19 mouse cellular contexts compared by ENCODE assay signal in the genomic region with DNA sequence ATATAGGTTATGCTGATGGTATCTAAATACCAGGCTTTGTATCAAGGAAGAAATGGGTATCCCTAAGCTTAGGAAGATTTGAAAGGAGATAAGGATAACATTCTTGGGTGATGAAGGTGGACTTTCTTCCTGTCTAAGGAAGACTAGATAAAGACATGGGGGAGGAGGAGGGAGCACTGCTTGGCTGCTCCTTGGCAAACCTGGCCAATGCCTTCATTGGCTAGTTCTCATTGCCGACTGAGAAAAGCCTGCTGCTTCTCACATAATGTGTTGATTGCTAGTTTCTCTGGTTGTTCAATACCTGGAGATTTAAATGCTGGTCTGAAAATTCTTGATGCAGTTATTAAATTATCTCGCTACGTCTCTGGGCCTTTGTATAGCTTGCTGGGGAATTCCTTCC.
DNase-seq lines count a peak whose midpoint lies in the region; ATAC-seq lines count a peak whose summit lies in the region.
"Had no signal": no experiment of that assay in that cellular context is flagged by ENCODE, and none has a peak within 500 bp of the region (broad histone marks: within the 10 kb centered on the region; RNA-seq: fewer than 3 reads in every experiment).

No protein-coding gene starts in this region.

- no peak overlapping the region for H3K4me2 ChIP-seq in forebrain, embryonic 13.5 days
- H3K4me2 ChIP-seq in forebrain, embryonic 11.5 days (ENCODE audit: low read depth, low read length, severe bottlenecking) = no peak overlapping the region
- H3K4me2 ChIP-seq in heart, embryonic 15.5 days = no peak overlapping the region
- H3K4me2 ChIP-seq in midbrain, embryonic 13.5 days (replicated peaks) = no peak overlapping the region
- no peak overlapping the region for H3K4me2 ChIP-seq in midbrain, embryonic 16.5 days (ENCODE audit: low read length)
- H3K4me2 ChIP-seq in kidney, embryonic 15.5 days = no peak overlapping the region
- H3K4me2 ChIP-seq: embryonic facial prominence, embryonic 12.5 days; forebrain, embryonic 12.5 days; heart, embryonic 13.5 days; hindbrain, embryonic 14.5 days had no signal

- H3K9ac ChIP-seq in forebrain, embryonic 13.5 days = no peak overlapping the region
- no peak overlapping the region for H3K9ac ChIP-seq in forebrain, embryonic 11.5 days (ENCODE audit: low read length)
- no peak overlapping the region for H3K9ac ChIP-seq in heart, embryonic 15.5 days
- H3K9ac ChIP-seq in midbrain, embryonic 13.5 days (replicated peaks) = no peak overlapping the region; the same call in 1 of the 2 replicates
- no peak overlapping the region for H3K9ac ChIP-seq in midbrain, embryonic 16.5 days (ENCODE audit: low read depth, low read length)
- H3K9ac ChIP-seq in kidney, embryonic 15.5 days = no peak overlapping the region
- H3K9ac ChIP-seq: embryonic facial prominence, embryonic 12.5 days; forebrain, embryonic 12.5 days; heart, embryonic 13.5 days; hindbrain, embryonic 14.5 days had no signal

- intact Hi-C loops in heart, postnatal 10 days (cut with DNase I) = no loop called here

- ATAC-seq in forebrain, embryonic 13.5 days = no peak
- no peak for ATAC-seq in forebrain, embryonic 11.5 days (replicated peaks; ENCODE audit: low FRiP score)
- ATAC-seq in heart, embryonic 15.5 days (replicated peaks; ENCODE audit: insufficient number of reproducible peaks, insufficient read depth, low FRiP score, low read depth) = no peak
- ATAC-seq in midbrain, embryonic 13.5 days = no peak
- ATAC-seq in midbrain, embryonic 16.5 days = no peak
- ATAC-seq in kidney, embryonic 15.5 days (replicated peaks; ENCODE audit: low FRiP score) = no peak
- ATAC-seq: activated CD4-positive, CD25-positive, alpha-beta regulatory T cell, adult 4 months; intestine, embryonic 16.5 days; Patski had no signal

- no peaks in the 10 kb centered on the region for H3K36me3 ChIP-seq in forebrain, embryonic 13.5 days (ENCODE audit: poor library complexity, severe bottlenecking)
- no peaks in the 10 kb centered on the region for H3K36me3 ChIP-seq in forebrain, embryonic 11.5 days (ENCODE audit: control insufficient read depth, insufficient read depth, low read length)
- H3K36me3 ChIP-seq in heart, embryonic 15.5 days = no peaks in the 10 kb centered on the region
- H3K36me3 ChIP-seq in midbrain, embryonic 13.5 days = no peaks in the 10 kb centered on the region
- no peaks in the 10 kb centered on the region for H3K36me3 ChIP-seq in midbrain, embryonic 16.5 days (ENCODE audit: control insufficient read depth, insufficient read depth, low read length)
- H3K36me3 ChIP-seq in kidney, embryonic 15.5 days = no peaks in the 10 kb centered on the region
- H3K36me3 ChIP-seq: embryonic facial prominence, embryonic 12.5 days; forebrain, embryonic 12.5 days had no signal

- peaks cover 19% of the 10 kb centered on the region for H3K4me1 ChIP-seq in forebrain, embryonic 13.5 days
- no peaks in the 10 kb centered on the region; the same call in 1 of the 2 replicates for H3K4me1 ChIP-seq in forebrain, embryonic 11.5 days (replicated peaks; ENCODE audit: control insufficient read depth, insufficient read depth, low read length)
- H3K4me1 ChIP-seq in heart, embryonic 15.5 days (replicated peaks) = peaks cover 34% of the 10 kb centered on the region
- H3K4me1 ChIP-seq in midbrain, embryonic 13.5 days (replicated peaks) = peaks cover 38% of the 10 kb centered on the region
- peaks cover 14% of the 10 kb centered on the region for H3K4me1 ChIP-seq in midbrain, embryonic 16.5 days (ENCODE audit: control insufficient read depth, insufficient read depth, low read length)
- H3K4me1 ChIP-seq in kidney, embryonic 15.5 days = peaks cover 23% of the 10 kb centered on the region

- WGBS in forebrain, embryonic 13.5 days = 60% methylated on average over 3 of the region's 3 CpGs
- WGBS in forebrain, embryonic 11.5 days = 69% methylated on average over 3 of the region's 3 CpGs
- WGBS in heart, embryonic 15.5 days = 78% methylated on average over 3 of the region's 3 CpGs
- 45% methylated on average over 3 of the region's 3 CpGs for WGBS in midbrain, embryonic 13.5 days
- 42% methylated on average over 3 of the region's 3 CpGs for WGBS in midbrain, embryonic 16.5 days
- WGBS in kidney, embryonic 15.5 days = 91% methylated on average over 3 of the region's 3 CpGs

- 0 out of 2 replicates have a peak overlapping the region, but pooled peaks have one; percentile 14 for H3K27ac ChIP-seq in forebrain, embryonic 13.5 days
- H3K27ac ChIP-seq in forebrain, embryonic 11.5 days (ENCODE audit: low read depth, low read length) = no peak overlapping the region
- peak overlapping the region; percentile 15; the same call in 1 of the 2 replicates for H3K27ac ChIP-seq in heart, embryonic 15.5 days
- peak overlapping the region; percentile 30 for H3K27ac ChIP-seq in midbrain, embryonic 13.5 days
- peak overlapping the region; percentile 4; the same call in 1 of the 2 replicates for H3K27ac ChIP-seq in midbrain, embryonic 16.5 days (ENCODE audit: low read length)
- H3K27ac ChIP-seq in kidney, embryonic 15.5 days = no peak overlapping the region
- H3K27ac ChIP-seq: embryonic facial prominence, embryonic 12.5 days; forebrain, embryonic 12.5 days; heart, embryonic 13.5 days; hindbrain, embryonic 14.5 days had no signal

- no peak for DNase-seq in forebrain, embryonic 11.5 days (ENCODE audit: low spot score)
- no peak for DNase-seq in heart, postnatal 10 days
- DNase-seq: adrenal gland, postnatal 14 days; cerebellum, adult 11-12 months; gastrocnemius, postnatal 10 days; heart, postnatal 14 days had no signal

- H3K27me3 ChIP-seq in forebrain, embryonic 13.5 days = no peaks in the 10 kb centered on the region
- no peaks in the 10 kb centered on the region for H3K27me3 ChIP-seq in forebrain, embryonic 11.5 days (ENCODE audit: control insufficient read depth, insufficient read depth, low read length)
- no peaks in the 10 kb centered on the region for H3K27me3 ChIP-seq in heart, embryonic 15.5 days
- peaks cover 4% of the 10 kb centered on the region; the same call in 1 of the 2 replicates for H3K27me3 ChIP-seq in midbrain, embryonic 13.5 days
- H3K27me3 ChIP-seq in midbrain, embryonic 16.5 days (ENCODE audit: control insufficient read depth, insufficient read depth, low read depth, low read length) = no peaks in the 10 kb centered on the region
- no peaks in the 10 kb centered on the region for H3K27me3 ChIP-seq in kidney, embryonic 15.5 days
- H3K27me3 ChIP-seq: CH12.LX; embryonic facial prominence, embryonic 12.5 days; forebrain, embryonic 12.5 days; heart, embryonic 13.5 days; Patski had no signal

- H3K4me3 ChIP-seq in forebrain, embryonic 13.5 days = no peak overlapping the region
- no peak overlapping the region for H3K4me3 ChIP-seq in forebrain, embryonic 11.5 days (ENCODE audit: low read depth, low read length)
- H3K4me3 ChIP-seq in heart, embryonic 15.5 days = no peak overlapping the region
- no peak overlapping the region for H3K4me3 ChIP-seq in midbrain, embryonic 13.5 days (replicated peaks)
- no peak overlapping the region for H3K4me3 ChIP-seq in midbrain, embryonic 16.5 days (ENCODE audit: low read depth, low read length)
- no peak overlapping the region for H3K4me3 ChIP-seq in kidney, embryonic 15.5 days (replicated peaks)
- H3K4me3 ChIP-seq: embryonic facial prominence, embryonic 12.5 days; forebrain, embryonic 12.5 days; heart, embryonic 13.5 days had no signal

- no peaks in the 10 kb centered on the region for H3K9me3 ChIP-seq in forebrain, embryonic 13.5 days (replicated peaks)
- no peaks in the 10 kb centered on the region for H3K9me3 ChIP-seq in forebrain, embryonic 11.5 days (ENCODE audit: control insufficient read depth, low read length)
- no peaks in the 10 kb centered on the region for H3K9me3 ChIP-seq in heart, embryonic 15.5 days (replicated peaks)
- H3K9me3 ChIP-seq in midbrain, embryonic 13.5 days = no peaks in the 10 kb centered on the region
- no peaks in the 10 kb centered on the region for H3K9me3 ChIP-seq in midbrain, embryonic 16.5 days (replicated peaks; ENCODE audit: control insufficient read depth, low read length, poor library complexity, severe bottlenecking)
- H3K9me3 ChIP-seq in kidney, embryonic 15.5 days (replicated peaks) = no peaks in the 10 kb centered on the region
- H3K9me3 ChIP-seq: embryonic facial prominence, embryonic 12.5 days; forebrain, embryonic 12.5 days; heart, embryonic 13.5 days had no signal

Comparison
In these comparisons a context has a peak if more than half of its experiments do, and no peak if none do; other contexts are left out.
1. H3K27ac ChIP-seq: peak in forebrain, embryonic 13.5 days (single experiment), heart, embryonic 15.5 days (single experiment), midbrain, embryonic 13.5 days (single experiment) and midbrain, embryonic 16.5 days (single experiment); none in forebrain, embryonic 11.5 days (single experiment) and kidney, embryonic 15.5 days (single experiment).